Mouse (Mus musculus) MEL (cell line): Measurements from ENCODE around the gene Slc22a7. TPM values are rescaled to one million over a fixed set of nuclear protein-coding genes. Genes with fewer than 3 reads are reported as not detected.

Experiments used
- DNase-seq: peaks from one replicate; pipeline ENCODE4 v3.0.0; 2011; ENCODE audit warnings: low read depth, low spot score
- H3K27ac ChIP-seq: 2 replicates; pipeline ENCODE4 v1.5.1; 2012; ENCODE audit warnings: low read depth, mild to moderate bottlenecking, control low read depth, low read length, moderate library complexity; ENCODE audit not compliant: control insufficient read depth
- H3K27me3 ChIP-seq, 2 experiments: fragments of 150-350 bp in 1 of 2; sonication (generic) in 1 of 2; 2 replicates each; pipeline ENCODE4 v1.6.1; 2012; ENCODE audit warnings: low read length in 2 of 2, mild to moderate bottlenecking in 2 of 2, improper control_type of control experiment in 1 of 2, moderate library complexity in 1 of 2; ENCODE audit not compliant: insufficient read depth in 2 of 2, control insufficient read depth in 1 of 2
- H3K36me3 ChIP-seq, 2 experiments: 2 replicates each; pipeline ENCODE4 v1.6.1; 2012 to 2014; ENCODE audit warnings: low read length in 2 of 2, improper control_type of control experiment in 1 of 2, inconsistent platforms in 1 of 2, mild to moderate bottlenecking in 1 of 2; ENCODE audit not compliant: insufficient read depth in 2 of 2, control insufficient read depth in 1 of 2
- H3K4me1 ChIP-seq, 2 experiments: fragments of 150-350 bp in 1 of 2; sonication (generic) in 1 of 2; 2 replicates each; pipeline ENCODE4 v1.6.1; 2012; ENCODE audit warnings: low read length in 2 of 2, improper control_type of control experiment in 1 of 2, mild to moderate bottlenecking in 1 of 2; ENCODE audit not compliant: insufficient read depth in 2 of 2, control insufficient read depth in 1 of 2
- H3K4me3 ChIP-seq, 2 experiments: fragments of 150-350 bp in 1 of 2; sonication (generic) in 1 of 2; 2 replicates each; pipeline ENCODE4 v1.5.1; 2012; ENCODE audit warnings: low read depth in 2 of 2, low read length in 2 of 2, mild to moderate bottlenecking in 2 of 2, moderate library complexity in 2 of 2, control low read depth in 1 of 2, improper control_type of control experiment in 1 of 2; ENCODE audit not compliant: control insufficient read depth in 1 of 2, insufficient read depth in 1 of 2
- H3K79me2 ChIP-seq: 2 replicates; pipeline ENCODE4 v1.6.1; 2012; ENCODE audit warnings: mild to moderate bottlenecking, low read length, moderate library complexity; ENCODE audit not compliant: control insufficient read depth, poor library complexity, insufficient read depth
- H3K9ac ChIP-seq: 2 replicates; pipeline ENCODE4 v1.6.1; 2012; ENCODE audit warnings: low read depth, mild to moderate bottlenecking, control low read depth, low read length, moderate library complexity; ENCODE audit not compliant: control insufficient read depth, poor library complexity, severe bottlenecking
- H3K9me3 ChIP-seq: fragments of 150-350 bp; sonication (generic); replicated peaks from 2 replicates; pipeline ENCODE4 v1.6.1; 2012; ENCODE audit warnings: mild to moderate bottlenecking, low read length, improper control_type of control experiment, moderate library complexity; ENCODE audit not compliant: insufficient read depth
- CHD1 ChIP-seq: IDR thresholded peaks from 2 replicates; pipeline ENCODE4 v1.6.1; 2012; ENCODE audit warnings: low read depth, mild to moderate bottlenecking, inconsistent platforms, low read length, improper control_type of control experiment
- CHD2 ChIP-seq: IDR thresholded peaks from 2 replicates; pipeline ENCODE4 v1.6.1; 2011; ENCODE audit warnings: low read length, improper control_type of control experiment
- CTCF ChIP-seq, 3 experiments: IDR thresholded peaks in 2 of 3; conservative IDR thresholded peaks in 1 of 3; 2 replicates each; pipeline ENCODE4 v1.5.1; 2011 to 2012; ENCODE audit warnings: low read length in 3 of 3, low read depth in 2 of 3, mild to moderate bottlenecking in 2 of 3, improper control_type of control experiment in 1 of 3, inconsistent platforms in 1 of 3, mixed read lengths in 1 of 3, moderate library complexity in 1 of 3; ENCODE audit not compliant: control insufficient read depth in 1 of 3, insufficient read depth in 1 of 3, poor library complexity in 1 of 3, severe bottlenecking in 1 of 3
- E2F4 ChIP-seq: IDR thresholded peaks from 2 replicates; pipeline ENCODE4 v1.6.1; 2011; ENCODE audit warnings: low read depth, low read length, improper control_type of control experiment, borderline replicate concordance
- EP300 ChIP-seq, 2 experiments: IDR thresholded peaks; 2 replicates each; pipeline ENCODE4 v1.6.1; 2011; ENCODE audit warnings: improper control_type of control experiment in 2 of 2, low read length in 2 of 2, low read depth in 1 of 2, mild to moderate bottlenecking in 1 of 2
- GABPA ChIP-seq: IDR thresholded peaks from 2 replicates; pipeline ENCODE4 v1.6.1; 2012; ENCODE audit warnings: low read depth, mild to moderate bottlenecking, inconsistent platforms, low read length, improper control_type of control experiment, moderate library complexity
- GATA1 ChIP-seq: IDR thresholded peaks from 2 replicates; pipeline ENCODE4 v1.6.1; 2011; ENCODE audit warnings: low read depth, low read length, improper control_type of control experiment
- JUND ChIP-seq: IDR thresholded peaks from 2 replicates; pipeline ENCODE4 v1.6.1; 2011; ENCODE audit warnings: low read depth, mild to moderate bottlenecking, improper control_type of control experiment, low read length
- KAT2A ChIP-seq: conservative IDR thresholded peaks from 2 replicates; pipeline ENCODE4 v1.6.1; 2012; ENCODE audit warnings: low read depth, low read length, improper control_type of control experiment, inconsistent platforms
- MAX ChIP-seq: IDR thresholded peaks from 2 replicates; pipeline ENCODE4 v1.6.1; 2011; ENCODE audit warnings: low read length, improper control_type of control experiment
- MAZ ChIP-seq: IDR thresholded peaks from 2 replicates; pipeline ENCODE4 v1.6.1; 2012; ENCODE audit warnings: low read depth, mild to moderate bottlenecking, inconsistent platforms, low read length, improper control_type of control experiment
- MEF2A ChIP-seq: IDR thresholded peaks from 2 replicates; pipeline ENCODE4 v1.6.1; 2014; ENCODE audit warnings: low read depth, mild to moderate bottlenecking, inconsistent platforms, low read length, improper control_type of control experiment; ENCODE audit not compliant: poor library complexity, insufficient replicate concordance, severe bottlenecking; ENCODE audit errors: extremely low read depth
- MXI1 ChIP-seq: IDR thresholded peaks from 2 replicates; pipeline ENCODE4 v1.6.1; 2011; ENCODE audit warnings: mild to moderate bottlenecking, low read depth, low read length, improper control_type of control experiment
- MYB ChIP-seq: IDR thresholded peaks from 2 replicates; pipeline ENCODE4 v1.6.1; 2011; ENCODE audit warnings: mild to moderate bottlenecking, low read depth, low read length, improper control_type of control experiment
- MYC ChIP-seq: IDR thresholded peaks from 2 replicates; pipeline ENCODE4 v1.6.1; 2011; ENCODE audit warnings: low read depth, mild to moderate bottlenecking, low read length, improper control_type of control experiment, moderate library complexity
- NELFE ChIP-seq: IDR thresholded peaks from 2 replicates; pipeline ENCODE4 v1.6.1; 2011; ENCODE audit warnings: low read depth, low read length, improper control_type of control experiment
- POLR2A ChIP-seq, 2 experiments: IDR thresholded peaks; 2 replicates each; pipeline ENCODE4 v1.6.1; 2011 to 2012; ENCODE audit warnings: low read length in 2 of 2, mild to moderate bottlenecking in 2 of 2, control low read depth in 1 of 2, improper control_type of control experiment in 1 of 2, low read depth in 1 of 2, moderate library complexity in 1 of 2; ENCODE audit not compliant: control insufficient read depth in 1 of 2, insufficient read depth in 1 of 2, poor library complexity in 1 of 2
- POLR2AphosphoS2 ChIP-seq: IDR thresholded peaks from 2 replicates; pipeline ENCODE4 v1.6.1; 2011; ENCODE audit warnings: low read length, improper control_type of control experiment
- RAD21 ChIP-seq: IDR thresholded peaks from 2 replicates; pipeline ENCODE4 v1.6.1; 2011; ENCODE audit warnings: mild to moderate bottlenecking, low read depth, low read length, improper control_type of control experiment
- RCOR1 ChIP-seq: IDR thresholded peaks from 2 replicates; pipeline ENCODE4 v1.6.1; 2012; ENCODE audit warnings: low read depth, mild to moderate bottlenecking, inconsistent platforms, low read length, improper control_type of control experiment
- SMC3 ChIP-seq: IDR thresholded peaks from 2 replicates; pipeline ENCODE4 v1.6.1; 2011; ENCODE audit warnings: low read depth, low read length, improper control_type of control experiment
- TAL1 ChIP-seq: IDR thresholded peaks from 2 replicates; pipeline ENCODE4 v1.6.1; 2012; ENCODE audit warnings: mild to moderate bottlenecking, inconsistent platforms, low read length, moderate library complexity, mixed read lengths
- TBP ChIP-seq: IDR thresholded peaks from 2 replicates; pipeline ENCODE4 v1.8.0; 2011; ENCODE audit warnings: low read depth, low read length, improper control_type of control experiment
- UBTF ChIP-seq: IDR thresholded peaks from 2 replicates; pipeline ENCODE4 v1.6.1; 2012; ENCODE audit warnings: low read depth, mild to moderate bottlenecking, inconsistent platforms, low read length, improper control_type of control experiment, moderate library complexity, borderline replicate concordance; ENCODE audit not compliant: insufficient read depth
- USF1 ChIP-seq: IDR thresholded peaks from 2 replicates; pipeline ENCODE4 v1.6.1; 2014; ENCODE audit warnings: low read depth, mild to moderate bottlenecking, inconsistent platforms, low read length, improper control_type of control experiment, moderate library complexity
- USF2 ChIP-seq, 2 experiments: IDR thresholded peaks; 2 replicates each; pipeline ENCODE4 v1.6.1; 2011 to 2012; ENCODE audit warnings: improper control_type of control experiment in 2 of 2, low read length in 2 of 2, borderline replicate concordance in 1 of 2, inconsistent platforms in 1 of 2, low read depth in 1 of 2, mild to moderate bottlenecking in 1 of 2; ENCODE audit not compliant: insufficient read depth in 1 of 2
- ZC3H11A ChIP-seq: IDR thresholded peaks from 2 replicates; pipeline ENCODE4 v1.6.1; 2012; ENCODE audit warnings: low read depth, mild to moderate bottlenecking, inconsistent platforms, low read length, improper control_type of control experiment
- ZMIZ1 ChIP-seq: IDR thresholded peaks from 2 replicates; pipeline ENCODE4 v1.6.1; 2012; ENCODE audit warnings: low read depth, mild to moderate bottlenecking, inconsistent platforms, low read length, improper control_type of control experiment, moderate library complexity
- ZNF384 ChIP-seq: IDR thresholded peaks from 2 replicates; pipeline ENCODE4 v1.6.1; 2012; ENCODE audit warnings: low read depth, mild to moderate bottlenecking, inconsistent platforms, low read length, improper control_type of control experiment
- polyA plus RNA-seq, 2 experiments: library from polyadenylated mRNA; stranded (reverse) in 1 of 2; unstranded in 1 of 2; fragments of >175 nt in 1 of 2; fragments of >200 nt in 1 of 2; gene quantifications; 2 replicates each; pipeline versions ENCODE4 v1.2.1 to v1.2.4; 2012; ENCODE audit warnings: low replicate concordance in 2 of 2, low read depth in 1 of 2; ENCODE audit not compliant: insufficient read length in 2 of 2, insufficient read depth in 1 of 2, missing spikeins in 1 of 2
- total RNA-seq: library from RNA; depleted of rRNA; stranded (reverse); fragments of 300-350 nt; gene quantifications from 2 replicates; pipeline ENCODE4 v1.2.3, GENCODE M21; 2012

Gene Slc22a7
- total and polyA plus RNA-seq, 3 experiments, result not detected

GRCm38 (mm10) chr17:46418628-46419027 is 19.6 kb downstream of the Slc22a7 start:
- no peaks in the 10 kb centered on the region for H3K9me3 ChIP-seq
- no peaks in the 10 kb centered on the region for H3K79me2 ChIP-seq
- no peak overlapping the region for H3K4me3 ChIP-seq
- H3K4me1 ChIP-seq, result no peaks in the 10 kb centered on the region; a peak in 1 of 4 replicates
- H3K9ac ChIP-seq, result no peak overlapping the region
- no peak overlapping the region for H3K27ac ChIP-seq
- no peak for DNase-seq
- no peaks in the 10 kb centered on the region for H3K27me3 ChIP-seq
- peaks cover 0 to 2% of the 10 kb centered on the region in 2 experiments; a peak in 1 of 4 replicates for H3K36me3 ChIP-seq
- no peak for TF ChIP-seq MYB
- no peak for TF ChIP-seq GABPA
- TF ChIP-seq POLR2AphosphoS2, result no peak
- no peak for TF ChIP-seq MAZ
- TF ChIP-seq RCOR1, result no peak
- TF ChIP-seq MAX, result no peak
- TF ChIP-seq NELFE, result no peak
- TF ChIP-seq POLR2A (IDR thresholded peaks at IDR 0.05; ENCODE audit: control insufficient read depth in 1 of 2, insufficient read depth in 1 of 2, low read depth in 1 of 2, low read length in 2 of 2, poor library complexity in 1 of 2), result no peak
- TF ChIP-seq JUND, result no peak
- TF ChIP-seq GATA1, result no peak
- TF ChIP-seq EP300 (IDR thresholded peaks at IDR 0.05; ENCODE audit: low read depth in 1 of 2, low read length in 2 of 2), result no peak
- TF ChIP-seq E2F4, result no peak
- no peak for TF ChIP-seq TBP
- TF ChIP-seq USF1, result no peak
- no peak for TF ChIP-seq CHD2
- no peak for TF ChIP-seq CHD1
- no peak for TF ChIP-seq ZMIZ1
- TF ChIP-seq MYC, result no peak
- no peak for TF ChIP-seq TAL1
- TF ChIP-seq KAT2A, result no peak

- peaks cover 0 to 7% of the 10 kb centered on the region in 2 experiments; a peak in 2 of 4 replicates for H3K36me3 ChIP-seq
- H3K79me2 ChIP-seq, result no peaks in the 10 kb centered on the region
- TF ChIP-seq ZNF384 (no peak), UBTF (no peak), SMC3 (0 out of 2 replicates have a peak, but pooled peaks have one; percentile 3), JUND (no peak), USF2 (IDR thresholded peaks at IDR 0.05; ENCODE audit: borderline replicate concordance in 1 of 2, insufficient read depth in 1 of 2, low read depth in 1 of 2, low read length in 2 of 2) (no peak), MXI1 (no peak), ZC3H11A (no peak), RAD21 (peak; percentile 36), MEF2A (no peak), CTCF (IDR thresholded peaks at IDR 0.05 in 2 of 3, conservative IDR thresholded peaks at IDR 0.05 in 1 of 3; ENCODE audit: control insufficient read depth in 1 of 3, insufficient read depth in 1 of 3, low read depth in 2 of 3, low read length in 3 of 3, poor library complexity in 1 of 3, severe bottlenecking in 1 of 3) (peak; percentile 4 to 42 (median 39); a peak in 5 of 6 replicates)
- no peak overlapping the region for H3K27ac ChIP-seq
- no peak overlapping the region for H3K4me3 ChIP-seq
- H3K4me1 ChIP-seq, result no peaks in the 10 kb centered on the region
- peak; percentile 19 for DNase-seq
- H3K27me3 ChIP-seq, result no peaks in the 10 kb centered on the region
- H3K9ac ChIP-seq, result no peak overlapping the region
- no peaks in the 10 kb centered on the region for H3K9me3 ChIP-seq
Observed at GRCm38 (mm10) chr17:46408478-46408877, 29.8 kb downstream of the Slc22a7 start.
